Mouse (Mus musculus) kidney, adult 8-10 months (tissue): Measurements from ENCODE around the gene Kdm2b.

Experiments
- DNase-seq, 2 experiments: peaks; one replicate each; pipeline ENCODE4 v3.0.0; 2022

Gene Kdm2b

GRCm38 (mm10) chr5:122989551-122990330 lies at the start of gene Kdm2b:
Gene Kdm2b, minus strand, starts transcription at chr5:122989823.
- peak; percentile 30 to 32 for DNase-seq

GRCm38 (mm10) chr5:123039120-123039752 lies 49.6 kb upstream of the Kdm2b start:
- DNase-seq: peak; percentile 83 to 89

- DNase-seq: no peak
Measured at GRCm38 (mm10) chr5:123038115-123038514, 48.5 kb upstream of the Kdm2b start.

GRCm38 (mm10) chr5:123035564-123035963 lies 45.9 kb upstream of the Kdm2b start:
- DNase-seq: peak; percentile 92 to 95

GRCm38 (mm10) chr5:123035089-123035488 lies 45.5 kb upstream of the Kdm2b start:
- no peak for DNase-seq

GRCm38 (mm10) chr5:123033646-123034160 lies 44.1 kb upstream of the Kdm2b start:
- DNase-seq: peak; percentile 43 to 56

GRCm38 (mm10) chr5:123031312-123031711 lies 41.7 kb upstream of the Kdm2b start:
- DNase-seq: no peak

GRCm38 (mm10) chr5:123029729-123030128 lies 40.1 kb upstream of the Kdm2b start:
- no peak for DNase-seq

GRCm38 (mm10) chr5:123027436-123027835 lies 37.8 kb upstream of the Kdm2b start:
- peak; percentile 42 to 69 for DNase-seq

- peak in 1 of 2 experiments; percentile 69 for DNase-seq
Measured at GRCm38 (mm10) chr5:123026414-123026813, 36.8 kb upstream of the Kdm2b start.

- DNase-seq: peak in 1 of 2 experiments; percentile 26
Measured at GRCm38 (mm10) chr5:123024965-123025573, 35.4 kb upstream of the Kdm2b start.

- DNase-seq: no peak
Measured at GRCm38 (mm10) chr5:123024312-123024711, 34.7 kb upstream of the Kdm2b start.

GRCm38 (mm10) chr5:123023049-123023448 lies 33.4 kb upstream of the Kdm2b start:
- DNase-seq: peak; percentile 68 to 78

- no peak for DNase-seq
Measured at GRCm38 (mm10) chr5:123021438-123021837, 31.8 kb upstream of the Kdm2b start.

- no peak for DNase-seq
Measured at GRCm38 (mm10) chr5:123020426-123020825, 30.8 kb upstream of the Kdm2b start.

- DNase-seq: no peak
Measured at GRCm38 (mm10) chr5:123019336-123020016, 29.9 kb upstream of the Kdm2b start.

- peak; percentile 47 to 58 for DNase-seq
Measured at GRCm38 (mm10) chr5:123017504-123017903, 27.9 kb upstream of the Kdm2b start.

GRCm38 (mm10) chr5:123015915-123016314 lies 26.3 kb upstream of the Kdm2b start:
- no peak for DNase-seq

GRCm38 (mm10) chr5:123014753-123015701 lies 25.4 kb upstream of the Kdm2b start, which contains the start of gene Orai1:
Gene Orai1, plus strand, starts transcription at chr5:123015074.
- DNase-seq: peak; percentile 98 to 99

- DNase-seq: peak; percentile 61 to 62
Measured at GRCm38 (mm10) chr5:123013599-123014315, 24.1 kb upstream of the Kdm2b start.

- no peak for DNase-seq
Measured at GRCm38 (mm10) chr5:123011705-123012104, 22.1 kb upstream of the Kdm2b start.
